Mouse (Mus musculus) mouse embryonic stem cell (cell line): ENCODE measurements around the gene Efhd2.

Experiments
- in situ Hi-C, 2 experiments: fragments of 300-500 bp; cut with MboI; formaldehyde crosslinking; loops; 1 replicate in 1 of 2; 3 replicates in 1 of 2; pipeline ENCODE4 v1.14.3; 2019 to 2020; ENCODE audit warnings: low sequenced_read_pairs in 2 of 2, low pct_unique_long_range_greater_than_20kb in 1 of 2, mixed read lengths in 1 of 2; ENCODE audit not compliant: unreplicated experiment in 1 of 2

Gene Efhd2

GRCm38 (mm10) chr4:141874601-141875460, at the start of gene Efhd2:
Gene Efhd2 (minus strand): TSS chr4:141874920.
- in situ Hi-C loops: no loop called here

DNA sequence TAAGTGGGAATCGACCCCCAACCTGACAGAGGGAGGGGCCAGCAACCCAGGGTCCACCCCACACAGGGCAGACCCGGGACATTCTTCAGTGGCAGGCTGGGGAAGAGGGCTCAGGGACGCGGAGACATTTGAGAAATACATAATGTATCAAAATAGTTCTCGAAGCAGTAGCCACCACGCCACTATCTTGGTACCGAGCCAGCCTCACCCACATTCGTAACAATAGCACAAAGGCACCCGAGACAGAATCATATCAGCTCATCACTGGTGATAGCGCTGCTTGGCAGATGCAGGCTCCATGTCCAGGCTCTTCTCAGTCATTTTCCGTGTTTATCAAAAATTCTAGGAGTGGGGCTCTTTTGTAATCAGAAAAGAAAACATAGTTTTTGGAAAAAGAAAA, 49.2 kb upstream of the Efhd2 start:
- in situ Hi-C loops: no loop called here

GRCm38 (mm10) chr4:141920391-141920790, 45.7 kb upstream of the Efhd2 start:
- in situ Hi-C loops: no loop called here

- in situ Hi-C loops: no loop called here
Measured at GRCm38 (mm10) chr4:141917735-141918419, 43.2 kb upstream of the Efhd2 start.

- in situ Hi-C loops: no loop called here
Measured at GRCm38 (mm10) chr4:141914040-141914439, 39.3 kb upstream of the Efhd2 start.

- in situ Hi-C loops: no loop called here
Measured at GRCm38 (mm10) chr4:141913201-141913993, 38.7 kb upstream of the Efhd2 start.

DNA sequence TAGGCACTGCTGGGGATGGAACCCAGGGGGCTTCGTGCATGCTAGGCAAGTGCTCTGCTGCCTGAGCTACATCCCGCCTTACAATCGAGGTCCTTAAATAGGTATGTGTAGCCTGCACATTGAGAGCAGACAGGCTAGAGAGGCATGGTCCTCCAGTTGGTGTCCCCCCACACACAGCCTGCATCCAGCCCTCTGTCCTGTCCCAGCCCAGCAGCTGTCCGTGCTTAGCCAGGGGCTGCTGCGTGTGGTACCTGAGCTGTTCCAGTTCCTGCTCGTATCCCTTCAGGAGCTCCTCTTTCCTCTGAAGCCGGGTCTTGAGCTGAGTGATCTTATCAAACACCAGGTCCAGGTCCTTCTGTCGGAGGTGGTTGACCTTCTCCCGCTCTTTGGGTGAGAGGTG, 30.0 kb upstream of the Efhd2 start:
- in situ Hi-C loops: no loop called here

GRCm38 (mm10) chr4:141902479-141902858, 27.7 kb upstream of the Efhd2 start:
- in situ Hi-C loops: no loop called here

DNA sequence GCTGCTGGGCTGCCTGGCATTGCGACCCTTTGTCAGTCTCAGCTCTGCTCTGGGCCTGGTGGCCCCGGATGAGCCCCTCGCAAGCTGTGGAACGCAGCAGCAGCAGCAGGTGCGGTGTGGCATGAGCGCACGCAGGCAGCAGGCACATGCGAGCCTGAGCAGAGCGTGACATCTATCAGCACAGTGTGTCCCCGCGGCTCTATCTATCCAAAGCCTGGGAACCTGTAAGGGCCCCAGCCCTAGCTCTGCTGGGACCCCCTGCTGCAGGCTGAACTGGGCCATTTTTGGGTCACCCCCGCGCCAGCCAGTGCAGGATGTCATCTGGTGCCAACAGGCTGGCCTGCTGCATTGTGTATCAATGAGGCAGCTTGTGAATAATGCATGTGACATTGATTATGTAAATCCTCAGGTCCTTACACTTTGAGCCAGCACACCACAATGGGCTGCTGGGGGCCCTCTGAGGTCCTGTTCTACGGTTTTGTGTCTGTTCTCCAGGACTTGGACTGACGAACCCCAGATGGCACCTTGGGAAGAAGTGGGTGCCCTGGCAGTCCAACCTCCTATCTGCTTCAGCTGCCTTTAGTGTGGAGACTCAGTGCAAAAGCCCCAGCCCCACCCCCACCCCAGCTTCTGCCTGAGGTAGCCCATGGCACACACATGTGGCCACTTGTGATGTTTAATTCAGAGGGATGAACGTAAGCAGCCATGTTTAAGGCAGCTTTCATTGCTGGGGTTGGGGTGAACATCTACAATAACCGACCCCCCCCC, 27.2 kb upstream of the Efhd2 start:
- in situ Hi-C loops: no loop called here

- in situ Hi-C loops: no loop called here
Measured at GRCm38 (mm10) chr4:141900421-141900820, 25.7 kb upstream of the Efhd2 start.

DNA sequence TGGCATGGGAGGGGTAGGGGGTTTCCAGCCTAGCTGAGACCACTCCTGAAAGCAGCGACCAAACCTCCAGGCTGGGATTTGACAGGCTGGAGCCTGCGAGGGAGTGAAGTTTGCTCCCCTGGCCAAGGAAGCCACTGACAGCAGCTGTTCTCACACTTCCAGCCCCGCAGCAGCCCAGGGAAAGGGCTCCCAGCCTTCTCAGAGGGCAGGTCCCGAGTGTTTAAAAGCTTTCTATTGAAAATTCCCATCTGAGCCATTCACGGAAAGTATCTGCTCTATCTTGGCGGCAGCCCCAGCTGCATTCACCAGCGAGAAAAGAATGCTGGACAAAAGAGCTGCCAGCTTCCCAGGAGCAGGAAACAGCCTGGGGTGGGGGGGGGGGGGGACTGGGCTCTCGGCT, 25.2 kb upstream of the Efhd2 start:
- in situ Hi-C loops: no loop called here

DNA sequence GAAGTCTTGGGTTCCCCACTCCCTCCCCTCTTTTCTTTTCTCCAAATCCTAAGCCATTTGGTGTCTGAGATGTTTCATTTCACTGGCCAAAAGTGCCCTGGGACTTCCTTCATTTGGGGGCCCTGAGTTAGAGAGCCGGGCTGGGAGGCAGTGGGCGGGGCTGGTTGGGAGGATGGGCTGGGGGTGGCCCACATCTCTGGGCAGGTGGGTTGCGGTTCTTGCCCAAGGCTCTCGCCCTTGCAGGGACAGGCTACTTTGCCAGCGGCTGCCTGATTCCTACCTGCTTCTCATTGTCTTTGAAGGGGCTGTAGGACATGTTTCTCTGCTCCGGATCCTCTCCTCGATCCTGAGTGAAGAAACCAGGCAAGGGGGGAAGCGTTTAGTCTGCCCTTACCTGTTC, 24.2 kb upstream of the Efhd2 start:
- in situ Hi-C loops: no loop called here

GRCm38 (mm10) chr4:141897838-141898237, 23.1 kb upstream of the Efhd2 start:
- in situ Hi-C loops: no loop called here

DNA sequence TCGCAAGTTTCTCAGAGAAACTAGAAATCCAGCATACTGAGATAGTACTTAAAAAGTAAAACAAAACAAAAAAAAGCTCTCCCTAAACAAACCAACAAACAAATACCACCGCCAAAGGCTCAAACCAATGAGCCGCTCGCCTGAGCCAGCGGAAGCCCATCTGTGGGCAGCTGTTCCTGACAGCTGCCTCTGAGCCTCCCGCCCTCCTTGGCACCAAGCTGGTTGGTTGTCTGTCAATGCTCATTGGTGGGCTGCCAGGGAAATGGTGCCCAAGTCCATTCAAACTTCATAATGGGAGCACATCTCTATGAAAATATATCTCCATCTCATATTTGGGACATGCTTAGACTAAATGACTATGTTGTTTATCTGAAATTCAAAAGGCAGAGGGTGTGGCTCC, 22.5 kb upstream of the Efhd2 start:
- in situ Hi-C loops: no loop called here

DNA sequence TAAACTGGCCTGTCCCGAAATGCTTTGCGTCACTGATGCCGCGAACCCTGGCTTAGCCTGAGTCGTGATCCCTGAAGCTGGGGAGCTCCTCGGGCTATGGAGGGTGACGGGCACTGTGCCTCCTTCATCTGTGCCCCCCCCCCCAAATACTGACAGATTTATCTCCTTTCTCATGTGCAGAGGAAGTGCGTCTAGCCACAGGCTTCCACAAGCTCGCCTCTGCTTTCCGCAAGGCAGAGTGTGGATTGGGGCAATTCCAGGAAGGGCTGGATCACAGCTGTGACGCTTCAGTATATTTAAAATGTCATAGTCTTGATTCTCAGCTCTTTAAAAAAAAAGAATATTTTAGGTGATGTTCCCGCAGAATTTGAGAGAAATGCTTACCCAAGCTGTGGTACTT, 21.1 kb upstream of the Efhd2 start:
- in situ Hi-C loops: no loop called here

GRCm38 (mm10) chr4:141893157-141893784, 18.6 kb upstream of the Efhd2 start:
- in situ Hi-C loops: no loop called here

- in situ Hi-C loops: no loop called here
Measured at GRCm38 (mm10) chr4:141886385-141886968, 11.8 kb upstream of the Efhd2 start.

- in situ Hi-C loops: no loop called here
Measured at GRCm38 (mm10) chr4:141885451-141885850, 10.7 kb upstream of the Efhd2 start.
